Mouse (Mus musculus) ES-E14 (cell line): Measurements from ENCODE around the gene Dtnb. TPM values are rescaled to one million over a fixed set of nuclear protein-coding genes. Genes with fewer than 3 reads are reported as not detected.

Source experiments
- DNase-seq: peaks from one replicate; pipeline ENCODE4 v3.0.0-alpha.2; 2013; ENCODE audit warnings: low read depth, low spot score
- H3K27ac ChIP-seq: 2 replicates; pipeline ENCODE4 v1.5.1; 2012; ENCODE audit warnings: low read depth, mild to moderate bottlenecking, low read length, moderate library complexity, mixed read lengths; ENCODE audit not compliant: poor library complexity, insufficient read depth, severe bottlenecking
- H3K36me3 ChIP-seq: 2 replicates; pipeline ENCODE4 v1.6.1; 2012; ENCODE audit warnings: mild to moderate bottlenecking, low read length, moderate library complexity, mixed read lengths; ENCODE audit not compliant: control insufficient read depth, poor library complexity, insufficient read depth, severe bottlenecking
- H3K4me1 ChIP-seq, 2 experiments: fragments of 150-350 bp in 1 of 2; sonication (generic) in 1 of 2; 2 replicates each; pipeline ENCODE4 v1.6.1; 2012; ENCODE audit warnings: low read length in 2 of 2, mild to moderate bottlenecking in 1 of 2, mixed read lengths in 1 of 2; ENCODE audit not compliant: control insufficient read depth in 2 of 2, insufficient read depth in 2 of 2, poor library complexity in 1 of 2
- H3K4me3 ChIP-seq, 2 experiments: fragments of 150-350 bp in 1 of 2; sonication (generic) in 1 of 2; 2 replicates each; pipeline ENCODE4 v1.5.1; 2012; ENCODE audit warnings: low read length in 2 of 2, low read depth in 1 of 2, mild to moderate bottlenecking in 1 of 2, mixed read lengths in 1 of 2; ENCODE audit not compliant: insufficient read depth in 1 of 2, poor library complexity in 1 of 2, severe bottlenecking in 1 of 2
- H3K9ac ChIP-seq: 2 replicates; pipeline ENCODE4 v1.6.1; 2012; ENCODE audit warnings: low read depth, mild to moderate bottlenecking, low read length, mixed read lengths; ENCODE audit not compliant: poor library complexity, insufficient read depth, severe bottlenecking
- H3K9me3 ChIP-seq: fragments of 150-350 bp; sonication (generic); 2 replicates; pipeline ENCODE4 v1.6.1; 2012; ENCODE audit warnings: low read depth, mild to moderate bottlenecking, low read length; ENCODE audit not compliant: control insufficient read depth, insufficient read depth
- CHD2 ChIP-seq: IDR thresholded peaks from 2 replicates; pipeline ENCODE4 v1.6.1; 2014; ENCODE audit warnings: mild to moderate bottlenecking, low read depth, low read length, inconsistent platforms
- HCFC1 ChIP-seq: IDR thresholded peaks from 2 replicates; pipeline ENCODE4 v1.6.1; 2012; ENCODE audit warnings: low read length, inconsistent platforms, borderline replicate concordance; ENCODE audit not compliant: insufficient read depth
- MAFK ChIP-seq: IDR thresholded peaks from 2 replicates; pipeline ENCODE4 v1.6.1; 2014; ENCODE audit warnings: mild to moderate bottlenecking, low read depth, low read length, inconsistent platforms; ENCODE audit not compliant: insufficient read depth
- ZC3H11A ChIP-seq: IDR thresholded peaks from 2 replicates; pipeline ENCODE4 v1.6.1; 2012; ENCODE audit warnings: low read depth, mild to moderate bottlenecking, inconsistent platforms, low read length, borderline replicate concordance
- ZNF384 ChIP-seq: IDR thresholded peaks from 2 replicates; pipeline ENCODE4 v1.6.1; 2012; ENCODE audit warnings: low read depth, low read length, inconsistent platforms
- in situ Hi-C, 2 experiments: fragments of 600-800 bp; cut with MboI; formaldehyde crosslinking; loops; one replicate each; pipeline ENCODE4 v1.15.1; 2025; ENCODE audit warnings: low sequenced_read_pairs in 2 of 2, inconsistent platforms in 1 of 2; ENCODE audit not compliant: unreplicated experiment in 2 of 2
- total RNA-seq: library from RNA; depleted of rRNA; stranded (reverse); fragments of 300-350 nt; gene quantifications from 2 replicates; pipeline ENCODE4 v1.2.3, GENCODE M21; 2012

Gene Dtnb
- total RNA-seq, 1 experiment, result 31.2 TPM

GRCm38 (mm10) chr12:3740705-3741081, 168.5 kb downstream of the Dtnb start:
- in situ Hi-C loops, result no loop called here
- no peaks in the 10 kb centered on the region; the same call in 1 of the 2 replicates for H3K36me3 ChIP-seq
- no peak overlapping the region for H3K27ac ChIP-seq
- H3K4me1 ChIP-seq, result peaks cover 3 to 8% of the 10 kb centered on the region in 2 experiments; a peak in 3 of 4 replicates
- H3K4me3 ChIP-seq, result no peak overlapping the region
- H3K9me3 ChIP-seq, result no peaks in the 10 kb centered on the region
- no peak overlapping the region for H3K9ac ChIP-seq
- TF ChIP-seq ZNF384 (no peak), HCFC1 (no peak), MAFK (no peak), CHD2 (no peak), ZC3H11A (no peak)
- no peak for DNase-seq

GRCm38 (mm10) chr12:3745432-3746105, 173.4 kb downstream of the Dtnb start:
- DNase-seq, result no peak
- H3K9me3 ChIP-seq, result no peaks in the 10 kb centered on the region
- no peak overlapping the region for H3K4me3 ChIP-seq
- H3K36me3 ChIP-seq, result no peaks in the 10 kb centered on the region; the same call in 1 of the 2 replicates
- peaks cover 0 to 4% of the 10 kb centered on the region in 2 experiments; a peak in 1 of 4 replicates for H3K4me1 ChIP-seq
- H3K27ac ChIP-seq, result no peak overlapping the region
- in situ Hi-C loops, result no loop called here
- TF ChIP-seq ZC3H11A (no peak), MAFK (no peak), CHD2 (no peak), ZNF384 (no peak), HCFC1 (no peak)
- no peak overlapping the region for H3K9ac ChIP-seq

- Histone ChIP-seq H3K4me1 (peaks cover 0 to 4% of the 10 kb centered on the region in 2 experiments; a peak in 1 of 4 replicates), H3K4me3 (no peak overlapping the region), H3K27ac (no peak overlapping the region), H3K9ac (no peak overlapping the region), H3K9me3 (no peaks in the 10 kb centered on the region), H3K36me3 (no peaks in the 10 kb centered on the region; the same call in 1 of the 2 replicates)
- in situ Hi-C loops, result no loop called here
- no peak for TF ChIP-seq ZC3H11A
- no peak for TF ChIP-seq HCFC1
- TF ChIP-seq ZNF384, result no peak
- TF ChIP-seq CHD2, result no peak
- no peak for TF ChIP-seq MAFK
- DNase-seq, result no peak
Measured at GRCm38 (mm10) chr12:3746369-3746768, 174.2 kb downstream of the Dtnb start.

GRCm38 (mm10) chr12:3747583-3747982, 175.4 kb downstream of the Dtnb start:
- no peak for DNase-seq
- in situ Hi-C loops, result no loop called here
- peaks cover 4% of the 10 kb centered on the region for H3K36me3 ChIP-seq
- TF ChIP-seq MAFK (no peak), ZC3H11A (no peak), CHD2 (no peak), ZNF384 (no peak), HCFC1 (no peak)
- peaks cover 0 to 7% of the 10 kb centered on the region in 2 experiments; a peak in 1 of 4 replicates for H3K4me1 ChIP-seq
- no peaks in the 10 kb centered on the region for H3K9me3 ChIP-seq
- H3K4me3 ChIP-seq, result no peak overlapping the region
- no peak overlapping the region for H3K27ac ChIP-seq
- no peak overlapping the region for H3K9ac ChIP-seq
